Mouse (Mus musculus) CD8-positive naive resting alpha-beta T cell, adult 2 months (primary cell): ENCODE measurements around the gene Dbnl.

Experiments used
- DNase-seq, 2 experiments: peaks; one replicate each; pipeline ENCODE4 v3.0.0; 2022; ENCODE audit warnings: low read depth in 2 of 2, low spot score in 2 of 2

Dbnl gene

GRCm38 (mm10) chr11:5836126-5836525 lies 47.8 kb downstream of the Dbnl start:
- DNase-seq, result no peak

DNA sequence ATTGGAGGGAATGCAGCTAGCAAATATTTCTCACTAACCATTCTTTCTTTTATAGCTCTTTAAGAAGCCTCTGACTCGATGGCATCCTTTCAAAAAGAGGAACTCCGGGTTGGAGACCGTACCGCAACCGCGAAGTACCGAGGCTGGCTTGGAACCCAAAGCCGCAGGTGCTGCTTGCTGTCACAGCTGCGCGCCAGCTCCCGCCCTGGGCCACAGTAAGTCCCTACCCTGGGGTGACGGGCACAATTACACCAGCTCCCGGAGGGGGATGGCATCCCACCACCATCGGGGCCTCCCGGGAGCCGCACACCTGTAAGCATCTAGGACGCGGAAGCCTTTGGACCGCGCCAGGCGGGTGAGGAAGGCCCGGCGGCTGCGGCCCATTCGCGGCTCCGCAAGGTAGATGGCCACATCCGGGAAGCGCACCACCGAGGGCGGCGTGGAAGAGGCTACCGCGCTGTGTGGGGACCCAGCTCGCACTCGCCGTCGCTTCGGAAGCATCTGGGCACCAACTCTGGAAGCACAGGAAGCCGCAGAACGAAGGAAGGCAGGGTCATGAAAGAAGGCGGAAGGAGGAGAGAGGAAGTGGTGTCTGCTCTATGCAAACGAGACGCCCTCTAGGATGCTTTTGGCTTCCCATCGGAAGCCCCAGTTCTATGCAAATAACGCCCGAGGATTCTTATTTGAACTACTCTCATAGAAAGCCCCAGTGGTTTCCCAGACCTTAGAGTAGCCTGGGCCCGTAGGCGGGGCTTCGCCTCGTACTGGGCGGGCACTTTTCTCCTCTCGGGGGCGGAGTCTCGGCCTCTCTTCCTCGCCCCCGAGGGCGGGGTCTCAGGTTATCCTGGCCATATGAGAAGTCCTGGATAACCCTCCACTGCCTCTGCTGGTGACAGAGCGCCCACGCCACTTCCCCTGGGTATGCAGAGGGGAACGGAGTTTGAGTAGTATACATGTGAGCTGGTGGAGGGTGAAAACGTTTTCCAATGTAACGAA lies 49.3 kb downstream of the Dbnl start, which contains the start of gene Polm:
Gene Polm, minus strand, starts transcription at position 766 of the 996 bp plus-strand sequence.
- peak; percentile 74 to 79 for DNase-seq

- no peak for DNase-seq
These were observed 52.1 kb downstream of the Dbnl start for GRCm38 (mm10) chr11:5840346-5840745.

- DNase-seq, result no peak
These were observed 53.5 kb downstream of the Dbnl start for GRCm38 (mm10) chr11:5841751-5842150.

DNA sequence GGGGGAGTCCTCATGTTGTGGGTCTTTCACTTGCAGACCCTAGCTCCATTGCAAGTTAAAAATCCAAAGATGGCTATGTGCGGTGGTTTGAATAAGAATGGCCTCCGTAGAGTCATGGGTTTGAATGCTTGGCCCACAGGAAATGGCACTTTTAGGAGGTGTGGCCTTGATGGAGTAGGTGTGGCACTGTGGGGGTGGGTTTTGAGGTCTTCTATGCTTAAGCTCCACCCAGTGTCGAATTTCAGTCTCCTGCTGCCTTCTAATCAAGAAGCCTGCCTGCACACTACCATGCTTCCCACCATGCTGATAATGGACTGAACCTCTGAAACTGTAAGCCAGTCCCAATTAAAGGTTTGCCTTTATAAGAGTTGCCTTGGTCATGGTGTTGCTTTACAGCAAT lies 54.8 kb downstream of the Dbnl start:
- DNase-seq, result no peak

- no peak for DNase-seq
These were observed 58.5 kb downstream of the Dbnl start for GRCm38 (mm10) chr11:5846639-5847345.

DNA sequence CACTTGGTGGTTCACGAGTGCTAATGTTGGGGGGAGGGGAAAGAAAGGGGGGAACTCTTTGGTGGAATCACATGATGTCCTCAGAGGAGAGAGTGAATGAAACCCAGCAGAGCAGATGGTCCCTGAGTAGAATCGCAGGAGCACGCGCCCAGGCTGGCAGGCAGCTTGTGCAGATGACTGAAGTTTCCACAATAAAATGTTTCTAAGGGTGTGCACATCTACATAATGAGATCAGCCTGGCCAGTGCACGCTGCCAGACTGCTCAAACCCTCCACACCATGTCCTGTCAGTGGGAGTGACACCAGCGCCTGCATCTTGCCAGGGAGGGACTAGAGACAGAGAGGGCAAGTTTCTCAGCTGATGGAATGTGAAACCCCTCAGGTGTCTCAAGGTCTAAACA lies 60.5 kb downstream of the Dbnl start:
- no peak for DNase-seq

- no peak for DNase-seq
These were observed 61.0 kb downstream of the Dbnl start for GRCm38 (mm10) chr11:5849316-5849715.

GRCm38 (mm10) chr11:5850452-5850851 lies 62.2 kb downstream of the Dbnl start:
- DNase-seq, result no peak
